Mouse (Mus musculus) retina, postnatal 7 days (tissue): ENCODE data around the gene Olfr102.

ENCODE experiments used
- DNase-seq: peaks from one replicate; pipeline ENCODE4 v3.0.0-alpha.2; 2012; ENCODE audit warnings: low read depth, low spot score

The Olfr102 gene

GRCm38 (mm10) chr17:37316954-37317353, at the start of gene Olfr102:
Gene Olfr102, minus strand, starts transcription at chr17:37317054.
- no peak for DNase-seq

DNA sequence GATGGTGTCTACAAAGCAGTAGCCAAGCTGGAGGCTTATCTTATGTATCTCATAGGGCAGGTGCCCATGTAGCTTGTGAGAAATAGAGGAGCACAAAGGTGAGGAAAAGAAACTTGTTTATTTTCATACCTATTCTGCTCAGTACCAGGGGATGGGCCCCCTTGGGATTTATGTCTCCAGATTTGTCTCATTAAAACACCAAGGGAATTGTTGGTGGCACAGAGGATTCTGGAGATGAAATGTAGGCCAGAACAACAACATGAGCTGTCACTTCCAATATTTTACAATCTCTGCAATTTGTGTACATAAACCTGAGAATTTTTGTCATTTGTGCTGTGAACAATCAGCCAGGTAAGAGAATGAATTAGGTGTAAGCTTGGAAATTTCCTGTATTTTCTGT, 42.4 kb upstream of the Olfr102 start, which contains the start of gene Olfr104-ps:
Gene Olfr104-ps (plus strand): TSS at position 301 of the 400 bp plus-strand sequence.
- no peak for DNase-seq

DNA sequence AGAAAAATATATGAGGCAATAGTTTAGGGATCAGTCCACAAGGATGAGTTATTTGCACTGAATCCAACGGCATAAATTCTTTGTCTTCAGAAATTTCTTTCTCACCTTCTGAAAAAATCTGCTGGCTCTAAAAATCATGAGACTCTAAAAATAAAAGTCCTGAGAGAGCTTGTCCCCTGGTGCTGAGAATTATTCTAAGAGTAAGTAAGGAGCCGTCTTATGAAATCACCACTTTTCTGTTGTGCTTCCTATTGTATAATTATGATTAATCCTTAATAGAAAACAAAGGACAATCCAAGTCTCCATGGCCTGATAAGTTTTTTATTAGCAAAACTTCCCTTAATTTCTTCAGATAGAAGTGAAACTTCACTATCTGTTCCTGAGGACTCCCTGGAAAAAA, 22.7 kb upstream of the Olfr102 start, which contains the start of gene Olfr103:
Gene Olfr103 (minus strand): TSS at position 101 of the 400 bp plus-strand sequence.
- DNase-seq = no peak

DNA sequence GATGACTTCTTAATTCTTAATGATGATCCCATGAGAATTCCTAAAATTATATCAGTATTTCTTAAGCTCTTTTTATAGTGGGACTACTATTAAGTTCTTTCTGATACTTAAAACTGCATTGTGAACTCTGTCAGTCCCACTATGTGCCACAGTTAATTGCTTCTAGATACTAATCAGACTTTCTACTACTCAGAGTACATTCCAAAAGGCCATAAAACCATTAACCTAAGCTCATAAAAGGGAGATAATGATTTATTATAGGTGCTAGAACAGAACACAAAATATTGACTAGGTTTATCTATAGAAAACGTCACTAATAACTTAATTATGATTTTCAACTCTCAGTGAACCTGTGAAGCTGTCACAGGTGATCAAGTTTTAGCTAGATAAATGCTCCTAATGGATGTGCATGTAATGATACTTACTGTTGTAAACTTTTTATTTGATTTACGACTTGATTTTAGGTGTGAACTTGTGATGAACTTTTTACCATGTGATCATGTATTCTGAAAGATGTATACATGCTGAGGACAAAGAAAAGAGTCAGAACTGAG, 6.6 kb downstream of the Olfr102 start:
- DNase-seq = no peak

DNA sequence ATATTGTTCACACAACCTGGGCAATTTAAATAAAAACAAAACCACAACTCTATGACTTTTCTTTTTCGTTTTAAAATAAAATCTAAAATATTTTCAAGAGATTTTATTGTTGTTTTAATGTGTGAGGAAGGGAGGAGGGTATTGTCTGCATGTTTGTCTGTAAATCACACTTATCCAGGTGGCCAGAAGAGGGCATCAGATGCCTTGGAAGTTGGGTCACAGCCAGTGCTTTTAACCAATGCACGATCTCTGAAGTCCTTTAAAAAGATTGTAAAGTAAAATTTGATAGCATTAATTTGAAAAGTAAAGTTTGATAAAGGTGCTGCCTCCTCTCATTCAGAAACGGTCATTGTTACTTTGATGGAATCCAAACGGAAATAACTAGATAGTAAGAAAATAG, 8.4 kb downstream of the Olfr102 start:
- no peak for DNase-seq

GRCm38 (mm10) chr17:37304213-37304612, 12.6 kb downstream of the Olfr102 start, which contains the start of gene Olfr101:
Gene Olfr101, minus strand, starts transcription at chr17:37304313.
- no peak for DNase-seq

- DNase-seq = no peak
These were observed 33.5 kb downstream of the Olfr102 start, which contains the start of gene Olfr99 for GRCm38 (mm10) chr17:37283360-37283759. Gene Olfr99, minus strand, starts transcription at chr17:37283460.

- DNase-seq = no peak
These were observed 36.5 kb downstream of the Olfr102 start for GRCm38 (mm10) chr17:37280331-37280730.

DNA sequence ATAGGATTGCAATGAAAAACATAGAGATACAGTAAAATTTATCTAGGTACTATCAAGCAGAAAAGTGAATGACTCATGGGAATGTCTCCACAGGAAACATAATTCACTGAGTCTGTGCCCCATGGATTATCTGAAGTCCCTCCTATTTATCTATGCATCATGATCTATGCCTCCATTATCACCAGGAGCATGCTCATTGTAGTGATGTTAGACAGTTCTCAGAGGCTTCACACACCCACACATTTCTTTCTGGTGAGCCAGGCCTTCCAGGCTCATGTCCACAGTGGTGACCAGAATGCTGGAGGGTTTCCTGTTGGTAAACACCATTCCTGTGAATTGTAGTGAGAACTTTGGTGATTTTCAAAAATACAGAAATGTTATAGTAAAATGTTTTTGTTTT, 40.3 kb downstream of the Olfr102 start:
- DNase-seq = no peak

DNA sequence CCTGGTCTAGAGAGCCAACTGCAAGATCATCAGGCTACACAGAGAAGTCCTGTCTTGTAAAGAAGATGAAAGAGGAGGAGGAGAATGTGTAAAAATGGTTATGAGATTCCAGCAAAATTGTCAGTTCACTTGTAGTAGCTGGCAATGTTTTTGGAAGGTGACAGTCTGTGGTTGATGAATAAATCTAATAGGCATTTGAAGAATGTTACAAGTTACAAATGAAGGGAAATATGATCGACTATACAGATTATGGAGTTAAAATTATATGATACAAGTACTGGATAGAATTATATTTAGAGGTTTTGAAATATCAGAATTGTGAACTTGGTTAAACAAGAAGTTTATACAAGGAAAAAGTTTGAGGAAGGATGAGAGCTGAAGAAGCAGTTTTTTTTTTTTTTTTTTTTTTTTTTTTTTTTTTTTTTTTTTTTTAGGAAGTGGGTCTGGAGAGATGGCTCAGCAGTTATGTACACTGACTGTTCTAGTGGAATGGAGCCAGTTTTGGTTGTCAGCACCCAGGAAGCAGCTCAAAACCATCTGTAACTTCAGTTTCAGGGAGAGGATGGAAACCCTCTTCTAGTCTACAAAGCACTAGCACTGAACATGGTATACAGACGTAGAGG, 41.1 kb downstream of the Olfr102 start:
- no peak for DNase-seq

GRCm38 (mm10) chr17:37270702-37271092, 46.2 kb downstream of the Olfr102 start:
- no peak for DNase-seq

DNA sequence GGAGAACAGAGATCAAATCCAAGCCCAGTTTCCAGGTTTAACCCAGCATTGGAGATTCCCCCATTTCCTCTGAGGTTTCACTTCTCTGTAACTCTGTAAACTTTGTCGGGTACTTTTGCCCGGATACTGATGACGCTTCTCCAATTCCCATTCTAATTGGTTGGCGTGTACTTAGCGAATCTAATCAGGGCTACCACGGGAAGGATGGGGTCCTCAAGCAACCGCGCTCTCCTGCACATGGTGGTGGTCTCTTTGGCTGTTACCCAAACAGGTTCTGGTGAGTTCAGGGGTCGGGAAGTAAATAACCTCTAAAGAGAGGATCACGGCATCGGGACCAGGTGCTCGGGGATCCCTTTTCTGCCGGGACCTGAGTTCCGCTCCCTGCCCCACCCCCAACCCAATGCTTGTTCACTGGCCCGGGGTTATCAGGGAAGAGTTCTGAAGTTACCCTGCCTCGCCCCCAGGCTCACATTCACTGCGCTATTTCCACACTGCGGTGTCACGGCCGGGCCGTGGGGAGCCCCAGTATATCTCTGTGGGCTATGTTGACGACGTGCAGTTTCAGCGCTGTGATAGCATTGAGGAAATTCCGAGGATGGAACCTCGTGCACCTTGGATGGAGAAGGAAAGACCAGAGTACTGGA, 46.7 kb downstream of the Olfr102 start, which contains the start of gene H2-M3:
Gene H2-M3 (plus strand): TSS at position 163 of the 644 bp plus-strand sequence.
- DNase-seq = peak; percentile 62

GRCm38 (mm10) chr17:37263626-37264025, 53.2 kb downstream of the Olfr102 start, which contains the start of gene Olfr98:
Gene Olfr98, minus strand, starts transcription at chr17:37263749.
- no peak for DNase-seq
